Mouse (Mus musculus) lung, postnatal 0 days (tissue): Measurements from ENCODE around the gene Iscu.

Experiments used
- CTCF ChIP-seq: IDR thresholded peaks from 2 replicates; pipeline ENCODE4 v1.5.1; 2016; ENCODE audit warnings: antibody characterized with exemption, mild to moderate bottlenecking
- EP300 ChIP-seq: IDR thresholded peaks from 2 replicates; pipeline ENCODE4 v1.6.1; 2016; ENCODE audit warnings: antibody characterized with exemption, mild to moderate bottlenecking, control low read depth

DNA sequence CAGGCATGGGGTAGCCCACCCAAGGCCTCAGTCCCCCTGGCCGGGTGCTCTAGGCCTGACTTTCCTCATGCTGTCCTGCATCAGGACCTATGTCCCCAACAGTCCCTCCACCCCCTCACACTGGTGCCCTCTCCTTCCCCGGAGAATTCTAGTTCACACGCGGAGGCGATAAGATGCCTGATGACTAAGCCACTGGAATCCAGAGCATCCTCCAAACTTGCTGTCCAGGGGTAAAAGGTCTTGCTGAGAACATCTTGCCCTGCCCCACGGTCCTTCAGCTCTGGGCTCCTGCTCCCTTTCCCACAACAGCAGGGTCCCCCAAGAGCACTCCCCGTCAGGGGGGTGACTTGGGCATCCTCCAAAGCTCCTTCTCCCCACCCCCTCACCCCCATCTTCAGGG is 10.1 kb downstream of the Iscu start:
- TF ChIP-seq CTCF (no peak), EP300 (no peak)
